Mouse (Mus musculus) spleen, postnatal 36 days (tissue): ENCODE results near the gene Rnf208.
A peak's percentile ranks its signal among the peaks of the same experiment; 100 is the strongest.

Source experiments
- DNase-seq, 2 experiments: peaks; one replicate each; pipeline ENCODE4 v3.0.0; 2022; ENCODE audit warnings: low spot score in 2 of 2, mixed read lengths in 1 of 2

The Rnf208 gene

DNA sequence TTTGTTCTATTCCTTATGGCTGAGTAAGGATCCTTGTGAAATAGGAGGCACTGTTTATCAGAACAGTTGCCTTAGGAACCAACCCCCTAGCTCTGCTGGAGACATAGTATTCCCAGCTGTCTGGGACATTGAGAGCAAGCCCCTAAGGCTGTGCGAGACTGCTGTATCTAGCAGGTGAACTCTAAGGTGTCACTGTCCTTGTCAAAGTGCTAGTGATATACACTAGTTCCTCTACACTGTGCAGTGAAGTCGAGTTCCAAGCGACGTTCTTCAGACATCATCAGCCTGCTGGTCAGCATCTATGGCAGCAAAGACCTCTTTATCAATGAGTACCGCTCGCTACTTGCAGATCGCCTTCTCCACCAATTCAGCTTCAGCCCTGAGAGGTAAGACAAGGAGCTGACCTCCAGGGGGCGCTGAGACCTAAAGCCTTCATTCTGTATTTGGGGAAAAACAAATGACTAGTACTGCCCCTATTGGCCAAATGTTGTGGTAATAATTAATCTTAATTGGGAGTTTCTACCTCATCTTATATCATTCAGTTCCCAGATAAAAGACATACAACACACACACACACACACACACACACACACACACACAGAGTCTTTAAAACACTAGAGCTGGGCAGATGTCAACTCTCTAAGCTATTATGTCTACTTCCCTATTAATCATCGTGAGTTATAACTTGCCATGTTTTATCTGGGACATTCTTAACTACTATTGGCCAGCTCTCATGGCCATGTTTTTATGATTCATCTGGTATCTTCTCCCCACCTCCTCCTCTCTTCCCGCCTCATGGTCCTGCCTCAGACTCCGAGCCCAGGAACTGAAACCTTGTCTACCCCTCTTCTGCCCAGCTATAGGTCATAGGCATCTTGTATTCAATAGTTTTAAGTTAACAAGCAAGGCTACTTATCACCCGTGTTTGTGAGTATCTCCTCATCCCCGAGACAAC, 37.1 kb downstream of the Rnf208 start:
- DNase-seq, result peak; percentile 70 to 77

DNA sequence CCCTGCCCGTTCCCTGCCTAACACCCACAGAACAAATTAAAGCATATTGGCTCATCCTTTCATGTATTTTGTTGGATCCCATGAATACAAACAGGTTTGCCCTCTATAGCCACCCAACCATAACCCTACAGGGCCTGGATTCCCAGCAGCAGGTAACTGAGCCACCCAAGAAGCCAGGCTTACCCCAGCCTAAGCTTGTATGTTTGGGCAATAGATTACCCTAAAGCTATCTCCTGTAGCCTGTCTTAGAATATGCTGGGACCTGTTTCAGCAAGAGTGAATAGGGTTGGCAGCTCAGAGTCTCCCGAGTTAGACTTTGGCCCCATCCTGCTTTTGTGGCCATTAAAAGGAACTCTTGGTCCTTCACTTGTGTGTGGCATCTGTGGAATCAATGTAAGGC, 43.5 kb downstream of the Rnf208 start:
- no peak for DNase-seq

DNA sequence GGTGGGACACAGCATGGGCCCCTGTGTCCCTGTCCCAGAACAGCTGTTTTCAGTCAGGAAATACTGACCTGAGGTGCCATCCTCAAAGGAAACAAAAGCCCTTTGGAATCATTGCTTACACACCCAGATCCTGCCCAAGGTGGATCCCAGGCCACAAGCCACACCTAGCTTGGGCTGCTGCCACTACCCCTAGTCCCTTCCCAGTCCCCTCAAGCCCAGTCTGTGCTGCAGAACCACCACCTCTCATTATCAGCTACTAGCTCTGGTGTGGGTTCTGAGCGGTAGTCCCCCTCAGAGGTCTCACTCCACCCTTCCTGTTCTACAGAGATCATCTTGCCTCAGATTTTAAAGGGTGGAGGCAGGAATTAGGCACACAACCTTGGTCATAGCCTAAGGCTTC, 44.3 kb downstream of the Rnf208 start:
- DNase-seq, result no peak

DNA sequence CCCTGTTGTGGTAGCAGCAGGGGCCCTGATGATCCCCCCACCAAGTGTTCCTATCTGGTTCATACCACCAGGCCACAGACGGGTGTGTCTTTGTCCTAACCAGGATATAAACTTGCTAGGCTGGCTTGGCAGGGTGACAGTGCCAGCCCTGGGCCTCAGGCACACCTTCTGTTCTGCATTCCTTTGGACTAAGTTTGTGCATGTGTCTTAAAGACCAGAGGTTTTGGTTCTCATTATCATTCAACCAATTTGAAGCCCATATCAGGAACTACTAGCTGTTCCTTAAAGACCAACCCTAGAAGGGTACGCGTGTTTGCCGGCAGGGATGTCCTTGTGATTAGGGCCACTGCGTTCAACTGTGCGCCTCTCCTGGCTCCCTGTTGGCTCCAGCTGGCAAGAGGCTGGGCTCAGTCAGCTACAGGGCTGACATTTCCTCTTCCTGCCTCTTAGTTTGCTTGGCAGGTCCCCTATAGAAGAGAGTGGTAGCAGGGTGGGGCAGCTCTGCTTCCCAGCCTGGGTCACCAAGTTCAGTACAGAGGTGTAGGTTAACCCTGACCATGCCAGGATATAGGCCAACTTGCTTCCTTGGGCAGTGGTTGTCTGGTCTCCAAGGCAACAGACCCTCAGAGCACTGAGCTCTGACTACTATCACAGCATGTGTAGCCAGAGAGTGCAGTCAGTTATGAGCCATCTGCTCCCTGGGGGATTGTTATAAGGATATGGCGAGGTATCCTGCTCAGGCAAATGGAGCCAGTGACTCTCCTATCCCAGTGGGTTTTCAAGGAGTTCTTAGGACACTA, 45.0 kb downstream of the Rnf208 start:
- DNase-seq, result no peak

DNA sequence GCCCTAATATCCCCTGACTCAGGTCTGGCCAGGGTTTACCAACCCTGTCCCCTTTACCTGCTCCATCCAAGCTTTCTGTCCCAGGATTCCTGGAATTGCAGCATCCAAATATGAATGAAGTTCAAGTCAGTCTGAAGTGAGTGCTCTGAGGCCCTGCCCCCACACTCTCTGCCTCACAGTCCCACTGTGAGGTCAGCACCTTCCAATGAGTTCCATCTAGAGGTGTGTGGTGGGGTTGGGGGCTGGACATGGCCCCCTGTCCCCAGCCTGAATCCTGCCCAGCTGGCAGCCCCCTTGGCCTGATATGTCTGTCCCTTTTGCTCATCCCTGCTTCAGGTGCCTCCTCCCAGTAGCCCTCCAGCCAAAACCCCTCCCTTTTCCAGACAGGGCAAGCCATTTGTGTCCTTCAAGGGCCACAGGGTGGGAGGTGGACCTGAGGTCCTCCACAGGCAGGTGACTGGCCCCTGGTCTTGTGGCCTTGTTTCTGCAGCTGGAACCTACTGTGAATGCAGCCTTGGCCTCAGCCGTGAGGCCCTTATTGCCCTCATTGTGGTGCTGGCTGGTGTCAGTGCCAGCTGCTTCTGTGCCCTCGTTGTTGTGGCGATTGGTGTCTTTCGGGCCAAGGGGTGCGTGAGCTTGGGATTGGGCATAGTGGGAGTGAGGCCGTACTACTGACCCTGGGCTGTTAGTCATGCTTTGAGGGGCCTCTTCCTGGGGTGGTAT, 46.0 kb downstream of the Rnf208 start, which contains the start of gene Tmem210:
Gene Tmem210, plus strand, starts transcription at position 219 of the 723 bp plus-strand sequence.
- DNase-seq, result no peak

DNA sequence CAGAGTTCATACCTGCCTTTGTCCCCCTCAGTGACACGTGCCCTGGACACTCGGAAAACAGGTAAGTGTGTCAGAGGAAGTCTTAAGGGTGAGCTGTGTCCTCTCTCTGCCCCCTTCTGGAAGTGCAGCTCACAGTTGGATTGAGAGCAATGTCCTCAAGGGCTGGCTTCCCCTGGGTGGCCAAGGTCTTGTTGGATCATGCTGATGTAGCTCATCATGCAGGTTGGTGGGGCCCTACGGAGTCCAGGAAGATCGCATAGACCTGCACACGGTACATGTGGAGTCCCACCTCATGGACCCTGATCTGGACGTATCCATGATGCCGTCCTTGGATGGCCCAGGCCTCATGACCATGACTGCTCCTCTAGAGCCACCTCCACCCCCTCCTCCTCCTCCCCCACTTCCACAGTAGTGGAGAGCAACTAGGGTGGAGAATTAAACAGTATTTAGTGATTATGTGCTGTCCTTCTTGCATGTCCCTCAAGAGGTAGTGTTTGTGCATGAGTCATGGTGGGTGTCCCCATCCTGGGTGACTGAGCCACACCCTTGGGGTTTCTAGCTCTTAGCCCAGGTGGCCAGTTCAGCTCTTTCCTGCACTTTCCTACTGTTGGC, 46.8 kb downstream of the Rnf208 start:
- no peak for DNase-seq

DNA sequence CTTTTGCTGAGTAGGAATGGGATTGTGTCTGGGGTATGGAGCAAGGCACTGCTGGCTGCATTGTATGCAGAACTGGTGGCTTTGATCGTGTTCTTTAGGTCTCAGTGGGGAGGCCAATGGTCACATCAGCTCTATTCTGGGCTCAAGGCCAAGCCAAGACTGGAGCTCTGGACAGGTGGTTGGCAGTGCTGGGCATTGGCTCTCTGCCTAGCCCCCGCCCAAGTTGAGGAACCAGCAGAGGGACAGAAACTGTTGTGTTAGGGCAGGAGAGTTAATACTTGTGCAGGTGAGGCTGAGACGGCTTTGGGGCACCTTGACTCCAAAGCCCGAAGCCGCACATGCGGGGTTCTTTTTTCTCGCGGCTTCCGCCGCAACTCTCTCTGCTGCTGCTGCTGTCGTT, 47.6 kb downstream of the Rnf208 start, which contains the start of gene Lrrc26:
Gene Lrrc26, plus strand, starts transcription at position 265 of the 400 bp plus-strand sequence.
- DNase-seq, result no peak

DNA sequence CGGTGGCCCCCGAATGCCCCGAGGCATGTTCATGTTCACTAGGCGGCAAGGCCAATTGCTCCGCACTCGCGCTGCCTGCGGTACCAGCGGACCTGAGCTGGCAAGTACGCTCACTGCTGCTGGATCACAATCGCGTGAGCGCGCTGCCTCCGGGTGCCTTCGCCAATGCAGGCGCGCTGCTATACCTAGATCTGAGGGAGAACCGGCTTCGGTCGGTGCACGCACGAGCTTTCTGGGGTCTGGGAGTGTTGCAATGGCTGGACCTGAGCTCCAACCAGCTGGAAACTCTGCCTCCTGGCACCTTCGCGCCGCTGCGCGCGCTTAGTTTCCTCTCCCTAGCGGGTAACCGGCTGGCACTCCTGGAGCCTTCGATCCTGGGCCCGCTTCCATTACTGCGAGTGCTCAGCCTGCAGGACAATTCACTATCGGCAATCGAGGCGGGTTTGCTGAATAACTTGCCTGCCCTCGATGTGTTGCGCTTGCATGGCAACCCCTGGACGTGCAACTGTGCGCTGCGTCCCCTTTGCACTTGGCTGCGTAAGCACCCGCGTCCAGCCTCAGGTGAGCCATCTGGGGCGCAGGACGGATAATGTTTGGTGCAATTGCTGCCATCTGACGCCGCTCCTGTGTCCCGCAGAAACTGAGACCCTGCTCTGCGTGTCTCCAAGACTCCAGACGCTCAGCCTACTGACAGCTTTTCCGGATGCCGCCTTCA, 48.2 kb downstream of the Rnf208 start:
- DNase-seq, result no peak

DNA sequence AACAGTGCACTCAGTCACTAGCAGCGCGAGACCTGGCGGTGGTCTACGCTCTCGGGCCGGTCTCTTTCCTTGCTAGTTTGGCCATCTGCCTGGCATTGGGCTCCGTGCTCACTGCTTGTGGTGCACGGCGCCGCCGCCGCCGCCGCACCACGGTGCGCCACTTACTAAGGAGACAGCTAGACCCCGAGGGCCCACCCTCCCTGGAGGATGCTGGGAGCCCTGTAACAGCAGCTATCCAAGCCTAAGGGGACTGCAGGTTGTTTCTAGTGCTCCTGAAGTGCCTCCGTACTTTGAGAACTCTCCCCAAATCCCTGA, 48.7 kb downstream of the Rnf208 start:
- DNase-seq, result no peak

DNA sequence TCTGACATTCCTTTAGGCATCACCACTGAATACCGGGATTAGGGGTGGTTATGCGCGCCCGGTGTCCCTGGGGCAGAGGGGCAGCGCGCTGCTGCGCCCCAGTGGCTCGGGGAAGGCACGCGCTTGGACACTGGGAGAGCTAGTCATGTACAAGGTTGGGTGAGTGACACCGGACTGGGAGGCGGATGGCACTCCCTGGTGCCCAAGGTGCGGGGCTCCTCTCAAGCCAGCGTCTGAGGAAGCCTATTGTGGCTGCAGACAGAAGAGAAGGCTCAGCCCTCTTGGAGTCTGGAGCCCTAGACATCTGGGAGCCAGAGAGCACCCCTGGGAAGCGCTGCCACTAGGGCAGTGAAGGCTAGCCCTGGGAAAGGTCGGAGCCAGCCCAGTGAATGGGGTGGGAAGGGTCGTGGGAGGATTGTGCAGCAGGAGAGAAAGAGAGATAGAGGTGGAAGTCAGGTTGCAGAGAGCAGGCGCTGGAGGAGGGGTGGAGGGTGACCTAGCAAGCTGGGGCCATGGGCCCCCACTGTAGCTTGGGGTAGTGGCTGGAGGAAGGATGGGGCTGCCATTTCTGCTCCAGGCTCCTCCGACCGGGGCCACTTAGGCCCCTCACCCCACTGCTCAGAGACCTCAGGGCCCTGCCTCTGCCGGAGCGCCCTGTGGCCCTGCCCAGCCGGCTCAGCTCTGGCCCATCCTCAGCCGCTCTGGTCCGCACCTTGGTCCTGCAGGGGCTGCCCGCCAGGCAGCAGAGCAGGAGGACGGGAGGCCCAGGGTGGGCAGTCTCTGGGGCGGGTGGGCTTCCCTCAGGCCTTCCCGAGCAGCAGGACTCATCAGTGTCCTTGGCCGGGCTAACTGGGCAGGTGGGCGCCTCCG, 49.4 kb downstream of the Rnf208 start:
- no peak for DNase-seq

DNA sequence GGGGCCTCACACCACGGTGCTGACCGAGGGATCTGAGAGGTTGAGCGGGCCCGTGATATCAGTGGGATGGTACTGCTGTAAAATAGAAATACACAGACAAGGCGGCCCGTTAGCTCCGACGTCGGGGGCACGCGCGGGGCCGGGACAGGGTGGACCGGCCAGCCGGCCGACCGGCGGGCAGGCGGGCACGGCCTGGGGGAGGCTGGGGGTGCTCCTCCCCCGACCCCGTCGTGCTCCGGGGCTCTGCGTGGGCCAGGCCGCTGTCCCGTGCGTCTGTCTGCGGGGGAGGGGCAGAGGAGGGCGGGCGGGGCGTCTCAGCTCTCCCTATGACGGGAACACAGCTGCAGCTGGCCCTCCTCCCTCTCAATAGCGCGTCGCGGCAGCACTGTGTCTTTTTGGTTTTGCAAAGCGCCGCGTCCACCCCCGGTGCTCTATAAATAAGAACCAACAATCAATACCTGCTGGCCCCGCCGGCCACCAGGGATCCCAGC, 50.0 kb downstream of the Rnf208 start:
- no peak for DNase-seq

DNA sequence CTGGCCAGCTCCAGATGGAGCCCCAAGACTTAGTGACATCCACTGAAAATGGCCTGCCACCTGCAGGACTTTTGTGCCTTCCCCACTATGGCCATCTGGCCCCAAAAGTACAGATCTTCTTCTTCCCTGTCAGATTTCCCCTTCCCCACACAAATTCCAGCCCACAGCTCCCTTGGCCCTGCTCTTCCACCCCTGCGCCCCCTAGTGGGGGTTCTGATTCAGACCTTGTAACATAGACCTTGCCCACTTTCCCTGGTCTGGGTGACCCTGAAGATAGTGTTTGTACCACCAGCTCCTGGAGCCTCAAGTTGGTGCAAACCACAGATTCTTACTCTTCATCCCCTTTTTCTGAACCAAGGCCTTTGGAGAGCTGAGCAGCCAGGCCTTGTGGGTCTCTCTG, 50.8 kb downstream of the Rnf208 start:
- peak; percentile 43 to 56 for DNase-seq

DNA sequence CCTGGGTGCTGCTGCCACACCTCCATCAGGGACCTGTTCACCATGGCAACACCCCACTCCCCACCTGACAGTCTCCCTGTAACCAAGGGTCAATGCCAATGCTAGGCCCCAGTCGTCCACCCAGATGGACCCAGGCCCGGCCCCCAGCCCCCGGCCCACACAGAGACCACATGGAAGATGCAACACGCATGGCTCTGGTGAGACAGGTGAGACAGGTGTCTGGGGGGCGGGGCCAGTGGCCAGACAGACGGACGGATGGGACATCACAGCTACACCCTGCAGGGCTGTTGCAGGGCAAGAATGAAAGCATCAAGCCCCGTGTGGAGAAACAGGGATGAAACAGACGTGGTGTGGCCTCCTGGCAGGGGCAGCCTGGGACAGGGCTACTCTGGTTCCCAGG, 51.7 kb downstream of the Rnf208 start:
- DNase-seq, result no peak
